Mouse (Mus musculus): ENCODE results near the gene Mapkapk2. TPM values are rescaled to one million over a fixed set of nuclear protein-coding genes. Genes with fewer than 3 reads are reported as not detected.
"Not testable (repeated sequence)": the region's sequence is repeated elsewhere in the genome, so short reads cannot be mapped to it uniquely, and the experiment has no call there.

The Mapkapk2 gene
- total RNA-seq, 2 experiments from 2014 or later = 33.3 to 38.0 TPM

DNA sequence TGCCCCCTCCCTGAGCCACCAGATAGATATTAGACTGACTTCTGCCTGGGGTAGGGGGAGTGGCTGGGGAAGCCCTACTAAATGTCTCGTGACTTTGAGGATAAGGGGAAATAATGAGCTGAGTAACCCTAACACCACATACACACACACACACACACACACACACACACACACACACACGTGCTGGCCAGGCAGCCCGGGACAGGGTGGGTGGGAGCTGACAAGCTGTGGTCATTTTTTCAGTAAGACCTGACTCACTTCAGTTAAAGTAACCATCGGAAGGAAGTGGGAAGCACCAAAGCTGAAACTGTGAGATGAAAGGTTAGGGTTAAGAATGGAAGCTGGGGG, 71.8 kb downstream of the Mapkapk2 start:
- ATAC-seq (replicated peaks; ENCODE audit: low FRiP score, poor library complexity, severe bottlenecking) = no peak

DNA sequence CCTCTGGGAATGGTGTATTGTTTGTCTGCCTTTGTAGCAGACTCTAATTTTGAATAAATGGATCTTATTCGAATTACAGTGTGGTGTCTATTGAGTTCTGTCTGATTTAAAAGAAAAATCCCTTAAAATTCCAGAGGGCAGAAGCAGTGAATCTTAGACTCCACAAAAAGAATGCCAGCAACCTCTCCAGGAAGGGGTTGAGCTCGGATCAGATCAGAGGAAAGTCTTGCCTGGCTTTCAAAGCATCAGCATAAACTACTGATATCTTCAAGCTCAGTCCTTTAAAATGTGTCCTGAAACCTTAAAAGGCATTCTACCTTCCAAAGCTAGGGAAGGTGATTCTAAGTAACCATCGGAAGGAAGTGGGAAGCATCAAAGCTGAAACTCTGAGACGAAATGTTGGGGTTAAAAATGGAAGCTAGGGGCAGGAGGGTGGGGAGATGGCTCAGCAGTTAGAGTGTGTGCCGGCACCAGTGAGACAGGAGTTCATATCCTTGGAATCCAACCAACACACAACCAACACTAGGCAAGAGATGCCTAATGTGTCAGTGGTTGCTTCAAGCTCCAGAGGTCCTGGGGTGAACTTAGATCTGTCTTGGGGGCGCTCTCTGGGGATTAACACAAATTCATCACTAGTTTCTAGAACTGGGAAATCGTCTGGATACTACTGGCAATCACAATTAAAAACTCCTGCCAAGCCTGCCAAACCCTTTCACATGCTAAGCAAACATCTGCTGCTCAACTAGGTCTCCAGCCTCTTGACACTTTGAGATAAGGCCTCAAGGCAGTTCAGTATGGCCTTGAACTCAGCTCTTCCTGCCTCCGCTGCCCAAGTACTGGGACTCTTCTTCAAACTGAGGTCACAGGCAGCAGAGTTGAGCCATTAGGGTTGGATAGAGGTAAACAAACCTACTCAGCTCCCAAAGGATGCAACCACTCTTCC, 72.5 kb downstream of the Mapkapk2 start:
- no peak for ATAC-seq (replicated peaks; ENCODE audit: low FRiP score, poor library complexity, severe bottlenecking)

DNA sequence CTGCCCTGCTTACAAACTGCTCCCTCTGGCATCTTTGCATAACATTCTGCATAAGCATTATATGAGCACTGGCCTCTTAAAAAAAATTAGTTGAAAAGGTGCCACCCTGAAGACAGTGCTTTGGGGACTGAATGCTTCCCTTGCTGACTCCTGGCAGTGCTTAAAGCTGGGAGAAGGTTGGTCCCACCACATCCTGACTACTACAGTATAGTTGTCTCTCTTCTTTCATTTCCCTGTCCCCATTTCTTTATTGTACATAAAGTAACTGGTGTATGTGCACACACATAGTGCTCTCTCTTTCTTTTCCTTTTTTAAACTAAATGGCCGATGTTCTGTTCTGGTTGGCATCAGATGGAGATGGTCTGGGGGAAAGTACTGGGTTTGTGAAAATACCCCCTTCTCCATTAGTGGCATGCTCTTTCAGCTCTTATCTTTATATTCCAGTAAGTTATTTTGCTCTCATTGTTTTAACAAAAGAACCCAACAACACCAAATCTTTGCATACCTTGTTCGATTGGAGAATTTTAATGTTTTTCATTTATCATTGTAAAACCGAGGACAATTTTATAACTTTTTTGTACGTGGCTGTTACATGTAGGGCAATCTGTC, 74.3 kb downstream of the Mapkapk2 start:
- not testable (repeated sequence) for ATAC-seq (replicated peaks; ENCODE audit: low FRiP score, poor library complexity, severe bottlenecking)

DNA sequence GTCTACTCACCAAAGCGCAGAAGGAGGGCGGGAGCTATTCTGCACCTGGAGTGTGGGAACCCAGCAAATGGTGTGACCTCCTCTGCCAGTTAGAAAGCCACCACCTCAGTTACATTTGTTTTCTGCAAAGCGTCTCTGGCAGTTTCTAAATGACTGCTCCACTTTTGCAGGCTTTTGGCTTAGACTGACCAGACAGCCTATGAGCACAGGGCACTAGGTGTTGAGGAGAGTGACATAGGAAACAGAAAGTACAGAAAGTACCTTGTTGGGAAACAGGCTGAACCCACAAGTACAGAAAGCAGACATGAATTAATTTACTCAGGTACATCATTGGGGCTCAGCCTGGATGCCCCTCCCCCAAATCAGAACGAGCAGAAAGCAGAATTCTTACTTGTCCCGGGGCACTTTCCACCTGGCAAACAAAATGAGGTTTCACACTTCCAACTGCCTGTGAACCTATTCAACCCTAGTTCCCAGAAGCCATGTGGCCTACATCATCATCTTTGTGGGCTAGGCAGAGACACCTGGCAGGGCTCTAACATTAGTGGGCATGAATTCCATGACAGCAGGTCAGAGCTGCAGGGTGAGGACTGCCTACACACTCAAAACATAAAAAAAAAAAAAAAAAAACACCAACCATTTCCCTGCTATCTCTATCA, 74.9 kb downstream of the Mapkapk2 start:
- no peak for ATAC-seq (replicated peaks; ENCODE audit: low FRiP score, poor library complexity, severe bottlenecking)

DNA sequence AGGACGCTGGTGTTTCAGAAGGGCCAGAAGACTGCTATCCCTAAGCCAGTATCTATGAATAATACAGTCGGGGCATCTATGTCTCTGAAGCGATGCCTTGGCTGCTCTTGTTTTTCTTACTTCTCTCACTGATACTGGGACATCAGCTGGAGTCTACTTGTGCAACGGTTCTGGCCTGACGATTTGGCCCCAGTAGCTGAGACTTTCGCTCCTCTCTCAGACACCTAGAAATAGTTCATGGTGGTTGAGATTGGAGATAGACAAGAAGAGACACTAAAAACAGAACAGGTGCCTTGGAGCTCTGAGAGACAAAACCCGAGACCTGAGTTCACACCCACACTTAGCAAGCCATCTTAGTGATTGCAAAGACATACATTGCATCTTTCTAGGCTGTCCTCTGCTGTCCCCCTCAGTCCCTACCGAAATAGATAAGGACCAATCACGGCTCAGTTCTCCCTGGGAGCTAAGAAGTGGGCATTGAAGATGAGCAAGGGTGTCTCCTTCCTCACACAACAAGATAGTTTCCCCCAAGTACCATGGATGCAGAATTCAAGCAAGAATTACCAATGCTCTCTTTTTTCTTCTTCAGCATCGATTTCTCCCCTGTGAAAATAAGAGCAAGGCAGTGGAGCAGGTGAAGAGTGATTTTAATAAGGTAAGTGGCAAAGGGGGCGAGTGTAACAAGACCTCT, 75.6 kb downstream of the Mapkapk2 start:
- no peak for ATAC-seq (replicated peaks; ENCODE audit: low FRiP score, poor library complexity, severe bottlenecking)

DNA sequence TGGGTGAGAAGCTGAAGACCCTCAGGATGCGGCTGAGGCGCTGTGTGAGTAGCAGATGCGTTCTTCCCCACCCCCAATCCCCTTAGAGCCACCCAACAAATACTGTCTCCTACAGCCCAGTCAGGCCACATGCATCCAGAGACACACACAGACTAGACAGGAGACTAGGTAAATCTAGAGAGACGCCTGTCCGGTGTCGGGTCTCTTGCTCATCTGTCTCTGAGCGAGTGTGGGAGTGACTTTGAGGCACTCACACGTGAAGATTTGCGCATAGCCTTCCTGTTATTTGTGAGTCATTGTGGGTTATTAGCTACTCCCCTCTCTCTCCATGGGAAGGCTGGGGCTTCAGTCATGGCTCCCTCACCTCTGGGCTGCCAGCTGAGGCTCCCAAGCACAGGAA, 76.2 kb downstream of the Mapkapk2 start:
- no peak for ATAC-seq (replicated peaks; ENCODE audit: low FRiP score, poor library complexity, severe bottlenecking)

DNA sequence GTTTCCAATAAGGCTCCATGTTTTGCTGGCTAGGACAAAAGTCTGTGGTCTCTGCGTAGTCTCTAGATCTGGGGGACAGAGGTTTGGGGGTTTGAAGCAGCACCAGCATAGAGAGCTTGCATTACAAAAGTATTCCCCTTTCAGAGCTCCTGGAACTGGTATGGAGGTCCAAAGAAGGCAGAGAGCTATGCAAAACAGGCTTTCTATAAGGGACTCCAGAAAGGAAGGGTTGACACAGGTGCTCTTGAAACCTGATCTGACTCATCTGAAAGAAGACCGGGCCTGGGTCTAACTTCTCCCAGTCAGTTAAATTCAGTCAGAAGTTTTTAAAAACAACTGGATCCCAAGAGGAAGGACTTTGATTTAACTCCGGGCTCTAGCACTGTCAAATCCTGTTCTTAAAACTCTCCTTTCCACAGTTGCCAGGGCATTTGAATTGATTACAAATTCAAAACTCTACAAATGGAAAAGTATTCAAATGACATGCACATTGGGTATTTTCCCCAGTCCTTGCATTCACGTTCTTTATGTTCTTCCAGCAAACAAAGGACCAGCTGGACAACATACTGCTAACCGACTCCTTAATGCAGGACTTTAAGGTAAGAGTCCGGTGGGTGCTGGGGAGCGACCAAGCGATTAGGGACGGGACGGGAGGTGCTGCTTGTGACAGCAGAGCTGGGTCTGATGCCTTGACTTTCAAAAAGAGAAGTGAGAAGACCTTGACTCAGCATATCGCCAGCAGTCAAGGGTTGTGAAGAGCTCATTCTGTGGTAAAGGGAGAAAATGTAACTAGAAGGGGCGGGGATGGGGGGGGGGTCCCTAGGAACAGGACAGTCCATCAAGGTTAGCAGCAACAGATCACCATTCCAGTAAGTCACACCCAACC, 77.0 kb downstream of the Mapkapk2 start:
- no peak for ATAC-seq (replicated peaks; ENCODE audit: low FRiP score, poor library complexity, severe bottlenecking)

DNA sequence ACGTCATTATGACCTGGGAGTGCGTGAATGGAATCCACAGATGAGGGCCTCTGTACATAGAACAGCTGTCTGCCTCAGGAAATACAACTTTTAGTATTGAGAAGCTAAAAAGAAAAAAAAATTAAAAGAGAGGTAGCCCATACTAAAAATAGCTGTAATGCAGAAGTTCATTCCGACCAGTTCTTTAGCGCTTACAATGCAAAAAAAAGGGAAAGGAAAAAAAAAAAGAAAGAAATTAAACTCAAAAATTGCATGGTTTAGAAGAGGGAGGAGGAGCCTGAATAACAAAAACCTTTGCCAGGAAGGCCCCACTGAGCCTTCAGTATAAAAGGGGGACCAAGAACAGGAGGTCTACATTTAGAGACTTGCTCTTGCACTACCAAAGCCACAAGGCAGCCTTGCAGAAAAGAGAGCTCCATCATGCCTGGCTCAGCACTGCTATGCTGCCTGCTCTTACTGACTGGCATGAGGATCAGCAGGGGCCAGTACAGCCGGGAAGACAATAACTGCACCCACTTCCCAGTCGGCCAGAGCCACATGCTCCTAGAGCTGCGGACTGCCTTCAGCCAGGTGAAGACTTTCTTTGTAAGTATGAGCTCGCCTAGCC, 78.0 kb downstream of the Mapkapk2 start, which contains the start of gene Il10:
TSS of gene Il10 (plus strand) at position 354 of the 607 bp plus-strand sequence.
- ATAC-seq (replicated peaks; ENCODE audit: low FRiP score, poor library complexity, severe bottlenecking) = no peak

DNA sequence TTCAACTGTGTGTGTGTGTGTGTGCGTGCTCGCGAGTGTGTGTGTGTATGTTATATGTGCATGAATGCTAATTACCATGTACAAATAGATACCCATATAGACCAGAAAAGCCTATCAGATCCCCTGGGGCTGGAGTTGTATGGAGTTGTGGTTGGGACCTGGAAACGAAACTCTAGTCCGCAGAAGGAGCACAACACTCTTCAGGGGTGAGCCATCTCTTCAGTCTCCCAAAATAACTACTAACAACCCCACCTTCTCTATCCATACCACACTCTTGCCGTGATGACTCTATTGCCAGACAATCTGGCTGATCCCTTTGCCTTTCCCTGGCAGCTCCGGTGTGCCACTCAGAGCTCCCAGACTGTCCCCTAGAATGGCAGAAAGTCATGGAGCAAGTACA, 81.7 kb downstream of the Mapkapk2 start:
- ATAC-seq (replicated peaks; ENCODE audit: low FRiP score, poor library complexity, severe bottlenecking) = no peak

DNA sequence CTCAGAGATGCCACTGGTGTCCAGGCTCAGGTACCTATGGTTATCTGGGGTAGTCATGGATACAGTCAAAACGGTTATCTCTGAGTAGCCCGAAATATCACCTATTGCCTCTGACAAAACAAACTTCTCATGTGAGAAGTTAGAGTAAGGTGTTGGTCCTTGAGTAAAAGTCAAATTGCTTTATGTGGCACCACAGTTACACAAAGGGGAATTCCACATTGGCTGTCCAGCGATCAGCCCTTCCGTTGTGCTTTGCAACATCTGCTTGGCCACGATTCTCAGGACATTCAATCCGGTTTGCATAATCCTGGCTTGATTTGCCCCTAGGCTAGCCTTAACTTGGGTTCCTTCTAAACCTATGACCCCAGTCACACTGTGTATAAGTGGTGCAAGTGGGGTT, 82.3 kb downstream of the Mapkapk2 start:
- no peak for ATAC-seq (replicated peaks; ENCODE audit: low FRiP score, poor library complexity, severe bottlenecking)

DNA sequence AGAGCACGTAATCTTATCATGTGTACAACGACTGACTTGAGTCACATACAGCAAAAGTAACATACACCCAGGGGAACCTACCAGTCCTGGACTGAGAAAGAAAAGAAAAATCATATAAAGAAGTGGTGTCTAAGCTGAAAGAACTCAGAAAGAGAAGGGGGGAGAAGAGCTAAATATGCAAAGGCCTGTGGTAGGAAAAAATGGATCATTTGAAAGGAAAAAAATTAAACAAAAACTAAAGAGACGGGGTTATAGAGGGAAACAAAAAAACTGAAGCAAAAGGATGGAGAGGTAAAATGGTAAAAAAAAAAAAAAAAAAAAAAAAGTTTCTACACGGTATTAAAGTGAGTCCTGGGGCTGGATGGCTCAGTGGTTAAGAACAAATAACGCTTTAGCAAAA, 83.7 kb downstream of the Mapkapk2 start:
- ATAC-seq (replicated peaks; ENCODE audit: low FRiP score, poor library complexity, severe bottlenecking) = no peak

DNA sequence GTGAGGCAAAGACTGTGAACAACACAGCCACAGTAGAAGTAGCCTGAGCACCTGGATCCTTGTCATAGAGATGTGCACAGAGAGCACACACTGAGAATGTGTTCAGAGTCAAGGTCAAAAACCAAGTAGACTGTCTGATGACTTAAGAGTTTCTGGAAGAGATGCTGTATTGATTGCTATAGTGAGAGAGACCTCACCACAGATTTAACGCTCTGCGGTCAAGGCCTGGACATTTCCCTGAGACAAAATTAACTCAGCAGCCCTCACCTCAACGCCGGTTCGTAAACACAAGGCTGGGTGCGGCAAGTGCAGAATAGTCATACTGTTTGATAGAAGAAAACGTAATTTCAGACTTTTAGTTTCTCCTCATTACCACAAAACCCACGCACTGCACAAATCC, 85.1 kb downstream of the Mapkapk2 start:
- ATAC-seq (replicated peaks; ENCODE audit: low FRiP score, poor library complexity, severe bottlenecking) = no peak

DNA sequence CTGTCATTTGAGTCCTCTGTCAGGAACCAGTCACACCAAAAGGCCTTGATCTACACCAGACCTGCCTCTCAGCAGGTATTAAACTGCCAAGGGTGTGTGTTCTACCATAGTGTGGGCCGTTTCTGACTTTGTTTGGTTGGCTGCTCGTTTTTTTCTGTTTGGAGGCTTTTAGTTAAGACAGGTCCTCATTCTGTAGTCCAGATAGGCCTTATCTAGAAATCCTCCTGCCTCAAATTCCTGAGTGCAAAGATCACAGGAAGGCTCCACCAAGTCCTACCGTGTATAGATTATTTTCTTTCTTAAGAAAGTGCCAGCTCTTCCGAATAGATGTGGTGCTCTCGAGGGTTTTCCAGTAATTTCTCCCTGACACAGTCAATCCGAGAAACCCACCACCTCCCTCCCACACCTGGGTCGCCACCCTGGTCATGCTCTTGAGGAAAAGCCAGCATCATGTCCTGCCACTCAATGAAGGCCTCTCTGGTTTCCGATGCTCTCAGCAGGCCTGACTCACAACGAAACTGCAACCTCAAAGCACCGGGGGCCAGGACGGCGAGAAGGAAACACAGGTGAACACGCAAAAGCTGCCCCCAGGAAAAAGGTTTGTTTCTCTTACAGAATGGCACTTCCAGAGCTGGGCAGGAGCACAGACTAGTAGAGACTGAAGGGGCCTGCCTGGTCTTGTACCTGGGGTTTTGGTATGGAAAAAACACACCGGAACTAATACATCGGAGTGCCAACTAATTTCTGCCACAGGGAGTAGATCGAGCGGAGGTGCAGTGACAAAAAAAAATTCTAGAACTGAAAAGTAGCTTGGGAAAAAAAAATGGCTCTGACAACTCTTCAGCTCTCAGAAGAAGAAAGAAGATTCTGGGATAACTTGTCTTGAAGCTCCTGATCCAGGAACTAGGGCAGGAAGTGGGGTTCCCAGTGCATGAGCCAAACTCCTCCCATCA, 87.1 kb downstream of the Mapkapk2 start:
- ATAC-seq (replicated peaks; ENCODE audit: low FRiP score, poor library complexity, severe bottlenecking) = no peak

DNA sequence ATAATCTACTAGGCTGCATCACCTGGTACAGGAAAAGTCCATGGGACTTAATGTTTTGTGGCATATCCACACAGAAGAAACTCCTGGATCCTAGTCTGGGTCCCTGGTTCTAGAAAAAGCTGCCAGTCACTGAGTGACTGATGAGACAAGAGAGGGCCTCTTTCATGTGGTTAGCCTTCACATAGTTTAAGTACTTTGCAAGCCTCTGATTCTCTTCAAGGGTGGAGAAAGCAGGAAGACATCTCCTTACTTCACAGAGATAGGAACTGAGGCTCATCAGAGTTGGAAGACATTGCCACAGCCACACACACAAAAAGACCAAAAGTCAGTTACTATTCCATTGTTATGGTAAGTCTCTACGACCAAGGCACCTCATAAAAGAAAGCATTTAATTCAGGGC, 91.6 kb downstream of the Mapkapk2 start:
- no peak for ATAC-seq (replicated peaks; ENCODE audit: low FRiP score, poor library complexity, severe bottlenecking)
